Mouse (Mus musculus) heart, postnatal 10 days (tissue): ENCODE measurements around the gene Rgs6. TPM values are rescaled to one million over a fixed set of nuclear protein-coding genes. Genes with fewer than 3 reads are reported as not detected.

ENCODE experiments used
- DNase-seq, 2 experiments: peaks; one replicate each; pipeline ENCODE4 v3.0.0; 2021
- intact Hi-C: fragments of 180-260 bp; cut with DNase I; formaldehyde crosslinking; loops from one replicate; pipeline ENCODE4 v1.15.1; 2025
- total RNA-seq, 2 experiments: library from RNA; stranded (reverse); gene quantifications; 2 replicates each; pipeline ENCODE4 v1.2.3; 2021

Gene Rgs6
- total RNA-seq, 2 experiments from 2014 or later: 17.0 to 17.3 TPM

DNA sequence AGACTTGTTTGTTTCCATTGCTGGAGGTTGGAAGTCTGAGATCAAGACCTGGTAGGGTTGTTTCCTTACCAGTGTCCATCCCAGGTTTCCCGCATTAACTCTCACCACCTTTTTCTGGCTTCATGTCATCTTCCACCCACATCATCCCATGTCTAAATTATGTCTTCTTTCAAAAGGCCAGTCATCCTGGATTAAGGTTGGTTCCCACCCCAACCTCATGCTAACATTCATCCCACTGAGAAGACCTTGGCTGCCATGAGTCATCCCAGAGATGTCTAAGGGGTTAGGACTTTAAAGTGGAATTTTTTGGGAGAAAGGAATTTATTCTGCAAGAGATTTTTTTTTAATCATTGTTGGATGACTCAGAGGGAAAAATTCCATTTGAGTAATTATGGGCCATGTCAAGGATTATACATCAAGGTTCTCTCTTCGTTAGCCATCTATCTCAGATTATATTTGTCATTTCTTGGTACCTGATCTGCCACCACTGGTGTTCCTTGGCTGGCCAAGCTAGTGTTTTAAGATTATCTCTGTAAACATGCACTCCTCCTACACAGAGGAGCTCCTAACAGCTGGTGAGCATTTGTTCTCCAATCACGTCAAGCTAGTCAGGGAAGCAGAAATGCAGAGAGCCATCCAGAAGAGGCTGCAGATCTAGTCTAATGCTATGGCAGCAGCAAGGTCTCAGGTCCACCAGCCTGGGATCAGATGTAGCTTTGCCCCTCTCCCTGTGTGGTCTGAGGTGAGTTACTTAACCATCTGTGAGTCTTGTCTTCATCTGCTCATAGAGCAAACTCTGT, 234.9 kb downstream of the Rgs6 start:
- intact Hi-C loops: no loop called here
- no peak for DNase-seq

DNA sequence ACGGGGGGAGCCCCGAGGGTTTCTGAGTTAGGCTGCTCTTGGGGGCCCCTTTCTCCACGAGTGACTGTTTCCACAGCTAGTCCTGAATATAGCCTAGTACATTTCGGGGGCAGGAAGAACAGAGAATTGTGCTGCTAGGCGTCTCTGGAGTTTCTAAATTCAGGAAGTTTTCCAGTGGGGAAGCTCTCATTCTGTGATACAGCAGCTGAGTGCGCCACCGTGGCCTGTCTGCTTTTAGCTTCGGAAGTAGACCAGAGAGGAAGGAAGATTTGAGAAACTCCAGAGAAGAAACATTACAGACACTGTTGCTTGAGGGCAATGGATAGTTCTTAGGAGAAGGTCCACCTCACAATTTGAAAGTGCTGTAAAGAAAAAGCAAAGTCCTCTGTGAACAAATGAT, 242.2 kb downstream of the Rgs6 start:
- intact Hi-C loops: no loop called here
- DNase-seq: no peak

DNA sequence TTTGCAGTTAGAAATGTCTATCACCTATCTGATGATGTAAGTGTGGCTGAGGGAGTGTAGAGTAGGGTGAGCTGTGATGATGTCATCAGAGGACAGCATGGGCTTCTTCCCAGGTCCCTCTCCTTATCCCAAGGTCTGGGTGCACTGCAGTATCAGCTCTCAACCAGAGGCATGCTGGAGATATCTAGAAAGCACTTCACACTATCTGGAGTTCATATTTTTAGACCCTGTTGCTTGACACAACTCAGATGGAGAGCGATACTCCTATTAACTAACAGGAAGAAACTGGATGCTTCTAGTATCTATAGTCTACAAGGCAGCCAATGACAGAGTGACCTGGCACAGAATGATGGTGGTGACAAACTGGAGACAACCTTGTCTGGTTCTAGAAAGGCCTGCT, 250.5 kb downstream of the Rgs6 start:
- DNase-seq: no peak
- intact Hi-C loops: no loop called here

- intact Hi-C loops: no loop called here
Observed at GRCm38 (mm10) chr12:82841566-82841965, 253.5 kb downstream of the Rgs6 start.

GRCm38 (mm10) chr12:82848304-82848872, 260.3 kb downstream of the Rgs6 start:
- no peak for DNase-seq
- intact Hi-C loops: no loop called here

More at GRCm38 (mm10) chr12:82841566-82841965, 253.5 kb downstream of the Rgs6 start:
- DNase-seq: peak; percentile 47 to 54

GRCm38 (mm10) chr12:82854902-82855301, 266.8 kb downstream of the Rgs6 start:
- no peak for DNase-seq
- intact Hi-C loops: no loop called here

- intact Hi-C loops: no loop called here
- peak in 1 of 2 experiments; percentile 10 for DNase-seq
Observed at GRCm38 (mm10) chr12:82855333-82856107, 267.4 kb downstream of the Rgs6 start.

GRCm38 (mm10) chr12:82865686-82866085, 277.6 kb downstream of the Rgs6 start:
- intact Hi-C loops: no loop called here
- no peak for DNase-seq

- no peak for DNase-seq
- intact Hi-C loops: no loop called here
Observed at GRCm38 (mm10) chr12:82880711-82881110, 292.6 kb downstream of the Rgs6 start.

- intact Hi-C loops: no loop called here
- no peak for DNase-seq
Observed at GRCm38 (mm10) chr12:82883079-82883478, 295.0 kb downstream of the Rgs6 start.

- no peak for DNase-seq
- intact Hi-C loops: no loop called here
Observed at GRCm38 (mm10) chr12:82894971-82895838, 307.1 kb downstream of the Rgs6 start.

DNA sequence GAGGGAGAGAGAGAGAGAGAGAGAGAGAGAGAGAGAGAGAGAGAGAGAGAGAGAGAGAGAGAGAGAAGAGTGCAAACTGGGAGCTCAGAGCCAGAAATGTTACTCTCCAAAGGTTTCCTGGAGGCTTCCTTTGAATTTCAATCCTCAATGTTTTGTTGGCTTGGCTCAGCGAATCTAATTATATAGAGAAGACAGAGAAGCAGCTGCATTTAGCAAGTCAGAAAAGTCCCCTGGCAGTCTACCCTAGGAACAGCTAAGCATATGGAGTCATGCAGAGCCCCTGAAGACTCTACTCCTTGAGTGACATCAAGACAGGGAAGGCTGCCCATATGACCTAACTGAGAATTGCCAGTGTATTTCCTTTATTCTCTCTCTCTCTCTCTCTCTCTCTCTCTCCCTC, 317.7 kb downstream of the Rgs6 start:
- DNase-seq: no peak
- intact Hi-C loops: no loop called here

- no peak for DNase-seq
- intact Hi-C loops: no loop called here
Observed at GRCm38 (mm10) chr12:82910846-82911245, 322.8 kb downstream of the Rgs6 start.

GRCm38 (mm10) chr12:82914127-82914526, 326.0 kb downstream of the Rgs6 start:
- intact Hi-C loops: no loop called here
- no peak for DNase-seq

DNA sequence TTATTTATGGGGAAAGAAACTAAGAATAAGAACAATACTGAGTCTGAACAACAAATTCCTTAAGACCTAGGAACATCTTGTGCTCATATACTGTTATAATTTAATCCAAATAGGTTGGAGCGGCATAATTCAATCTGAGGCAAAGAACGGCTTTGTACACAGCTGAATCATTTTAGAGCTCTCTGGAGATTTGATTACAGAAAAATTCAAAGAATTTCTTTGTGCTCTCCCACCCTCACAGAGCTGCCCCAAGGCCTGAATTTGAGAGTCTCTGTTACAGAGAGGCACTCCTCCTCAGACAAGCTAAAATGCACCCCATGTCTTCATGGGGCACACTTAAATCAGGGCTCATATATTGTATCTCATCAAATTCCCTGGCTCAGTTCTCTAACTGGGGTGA, 332.1 kb downstream of the Rgs6 start:
- intact Hi-C loops: no loop called here
- no peak for DNase-seq

DNA sequence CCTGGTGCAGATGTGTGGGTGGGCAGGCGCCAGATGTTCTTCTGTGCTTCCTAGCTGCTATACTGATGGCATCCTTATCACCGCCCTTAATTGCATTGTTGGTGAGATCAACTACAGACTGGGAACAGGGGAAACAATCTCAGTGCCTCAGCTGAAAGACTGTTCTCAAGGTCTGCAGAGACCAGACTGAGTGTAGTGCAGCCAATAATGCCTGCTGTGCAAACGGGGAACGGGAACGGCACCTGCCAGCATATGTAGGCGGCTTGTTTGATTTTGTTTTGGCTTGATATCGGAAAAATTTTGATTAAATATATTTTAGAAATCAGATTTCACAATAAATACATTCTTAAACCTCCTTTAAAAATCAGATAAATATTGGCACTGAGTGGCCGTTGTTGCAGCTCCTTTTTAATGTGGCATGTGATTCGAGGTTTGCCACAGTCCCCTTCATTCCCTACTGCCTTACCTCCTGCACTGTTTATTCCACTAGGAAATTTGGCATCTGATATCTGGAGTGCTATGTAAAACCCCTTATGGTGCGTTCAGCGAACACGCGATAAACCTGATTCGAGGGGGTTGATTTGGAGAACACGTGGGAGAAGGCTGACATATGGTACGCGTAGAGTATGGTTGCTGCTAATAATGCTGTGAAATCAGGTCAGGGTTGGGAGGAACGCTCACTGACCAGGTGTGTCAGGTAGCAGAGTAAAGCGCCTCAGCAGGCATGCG, 333.4 kb downstream of the Rgs6 start:
- intact Hi-C loops: no loop called here
- DNase-seq: no peak

GRCm38 (mm10) chr12:82922856-82923506, 334.9 kb downstream of the Rgs6 start:
- DNase-seq: no peak
- intact Hi-C loops: no loop called here

- DNase-seq: peak; percentile 90 to 91
- intact Hi-C loops: no loop called here
Observed at GRCm38 (mm10) chr12:82932706-82933461, 344.8 kb downstream of the Rgs6 start.
